Mouse (Mus musculus) skeletal muscle tissue, adult 2 months (tissue): ENCODE measurements around the gene Itga5.
A peak's percentile ranks its signal among the peaks of the same experiment; 100 is the strongest.

Experiments used
- DNase-seq: peaks from one replicate; pipeline ENCODE4 v3.0.0-alpha.2; 2012; ENCODE audit warnings: low read depth, low spot score

Gene Itga5

DNA sequence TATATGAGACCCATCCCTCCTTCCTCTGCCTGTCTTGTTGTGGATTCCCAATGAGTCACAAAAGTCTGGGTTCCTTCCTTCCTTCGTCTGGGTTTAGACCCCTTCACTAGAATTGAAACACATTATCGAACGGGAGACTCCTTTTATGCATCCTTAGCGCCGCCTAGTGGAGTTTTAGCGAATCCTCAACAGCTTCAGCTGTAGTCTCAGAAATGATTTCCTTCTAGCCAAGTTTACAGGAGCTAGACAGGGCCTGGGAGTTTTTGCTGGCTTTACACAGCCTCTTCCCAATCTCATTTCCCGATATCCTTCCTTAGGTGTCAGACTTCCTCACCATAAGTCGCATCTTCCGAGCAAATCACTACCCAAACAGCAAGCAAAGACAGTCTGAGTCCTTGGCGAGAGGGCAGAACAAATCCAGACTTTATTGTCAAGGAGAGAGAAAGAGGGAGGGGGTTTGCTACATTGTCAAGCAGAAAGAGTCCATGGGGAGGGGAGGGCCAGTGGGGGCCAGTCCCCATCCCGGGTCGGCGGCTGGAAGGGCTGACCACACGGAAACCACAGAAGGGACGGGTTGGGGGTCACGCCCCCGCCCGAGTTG, 53.0 kb downstream of the Itga5 start:
- no peak for DNase-seq

DNA sequence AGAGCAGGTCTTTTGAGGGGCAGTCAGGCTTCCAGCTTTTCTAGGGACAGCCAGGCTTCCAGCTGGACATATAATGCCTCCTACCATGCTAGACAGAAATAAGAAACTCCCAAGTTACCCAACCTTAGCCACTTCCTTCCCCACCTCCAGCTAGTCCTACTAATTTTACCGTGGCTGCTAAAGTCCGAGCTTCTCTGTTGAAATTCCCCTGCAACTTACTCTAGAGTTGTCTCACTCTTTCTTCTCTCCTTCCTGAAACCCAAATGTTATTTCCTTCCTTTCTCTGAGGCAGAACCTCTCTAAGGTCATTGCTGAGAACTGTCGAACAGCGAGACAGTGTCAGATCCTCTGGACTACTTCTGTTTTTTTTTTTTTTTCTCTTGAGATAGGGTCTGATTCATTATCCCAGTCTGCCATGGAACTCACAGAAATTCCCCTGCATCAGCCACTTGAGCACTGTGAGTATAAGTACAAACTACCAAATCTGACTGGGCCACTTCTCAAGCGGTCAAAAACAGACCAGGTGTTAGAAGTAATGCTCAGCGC, 56.1 kb downstream of the Itga5 start, which contains the start of gene Gpr84:
Gene Gpr84 (minus strand): TSS at position 248 of the 546 bp plus-strand sequence.
- no peak for DNase-seq

GRCm38 (mm10) chr15:103308876-103309580, 57.5 kb downstream of the Itga5 start:
- DNase-seq = no peak

DNA sequence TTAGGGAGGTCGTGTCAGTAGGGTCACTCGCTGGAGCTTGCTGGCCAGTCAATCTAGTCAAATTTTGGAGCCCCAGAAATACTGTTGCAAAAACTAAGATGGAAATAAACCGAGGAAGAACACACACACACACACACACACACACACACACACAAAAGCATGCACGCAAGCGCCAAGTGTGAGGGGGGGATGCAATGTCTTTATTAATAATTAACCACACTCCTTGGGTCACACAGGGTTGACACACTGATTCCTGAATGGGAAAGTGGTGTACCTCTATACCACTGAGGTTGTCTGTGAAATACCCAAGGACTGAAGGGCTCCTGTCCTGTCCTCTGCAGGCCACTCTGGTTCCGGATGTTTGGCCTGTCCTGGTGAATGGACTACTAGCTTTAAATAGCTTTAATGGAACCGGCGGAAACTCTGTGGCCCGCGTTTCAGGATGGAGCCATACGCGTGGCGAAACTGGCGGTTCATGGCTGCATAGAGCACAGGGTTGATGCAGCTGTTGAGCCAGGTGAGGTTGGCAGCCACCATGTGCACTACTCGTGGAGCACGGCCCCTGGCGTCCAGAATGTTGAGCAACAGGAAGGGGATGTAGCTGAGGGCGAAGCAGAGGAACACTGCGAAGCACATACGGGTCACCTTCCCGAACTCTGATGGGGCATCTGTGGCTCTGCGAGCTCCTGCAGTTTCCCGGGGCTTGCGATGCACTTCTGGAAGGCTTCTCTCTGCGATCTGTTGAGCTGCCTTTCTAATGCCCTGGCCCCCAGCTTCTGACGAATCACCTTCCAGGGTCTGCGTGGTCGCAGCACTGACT, 58.3 kb downstream of the Itga5 start:
- no peak for DNase-seq

DNA sequence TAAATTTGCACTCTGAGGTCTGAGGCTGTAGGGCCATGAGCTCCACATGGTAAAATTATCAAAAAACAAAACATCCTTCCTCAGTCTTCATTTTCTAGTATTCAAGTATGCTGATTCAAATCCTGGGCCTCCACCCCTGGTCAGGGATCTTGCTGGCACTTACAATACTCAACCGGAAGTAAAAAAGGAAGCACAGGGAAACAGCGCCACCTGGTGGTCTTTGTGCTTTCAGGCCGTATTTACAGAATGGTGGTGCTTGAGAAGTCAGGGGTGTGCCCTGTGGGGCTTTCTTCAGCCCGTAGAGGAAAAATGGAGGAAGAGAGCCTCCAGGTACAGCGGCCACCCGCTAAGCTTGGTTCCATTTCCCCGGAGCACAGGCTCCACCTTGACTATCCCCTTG, 59.4 kb downstream of the Itga5 start:
- peak; percentile 93 for DNase-seq

- no peak for DNase-seq
These were observed 60.5 kb downstream of the Itga5 start for GRCm38 (mm10) chr15:103305792-103306645.

DNA sequence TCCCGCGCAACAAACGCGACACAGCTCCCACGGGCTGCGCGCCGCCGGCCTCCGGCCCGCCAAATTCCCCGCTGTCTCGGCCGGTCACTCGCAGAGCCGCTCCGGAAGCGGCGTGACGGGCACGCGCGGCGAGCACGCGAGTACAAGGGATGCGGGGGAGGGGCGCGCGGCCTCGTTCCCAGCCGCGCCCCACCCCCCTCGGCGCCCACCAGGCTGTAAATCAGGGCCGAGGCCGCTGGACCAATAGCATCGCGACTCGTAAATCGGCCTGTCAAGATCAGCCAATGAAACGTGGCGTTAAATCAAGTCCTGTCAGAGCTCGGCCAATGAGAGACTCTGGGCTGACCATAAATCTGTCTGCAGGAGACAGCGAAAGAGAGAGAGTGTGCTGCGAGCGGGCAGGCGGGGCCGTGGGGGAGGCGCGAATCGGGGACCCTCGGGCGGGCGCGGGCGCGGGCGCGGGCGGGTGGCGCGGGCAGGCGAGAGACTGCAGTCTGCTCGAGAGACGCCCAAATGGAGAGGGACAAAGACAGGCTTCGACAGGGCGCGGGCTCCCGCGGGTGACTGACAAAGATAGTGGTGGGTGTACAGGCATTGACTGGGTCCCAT, 61.4 kb downstream of the Itga5 start:
- peak; percentile 98 for DNase-seq

GRCm38 (mm10) chr15:103304616-103304969, 62.0 kb downstream of the Itga5 start:
- DNase-seq = no peak

DNA sequence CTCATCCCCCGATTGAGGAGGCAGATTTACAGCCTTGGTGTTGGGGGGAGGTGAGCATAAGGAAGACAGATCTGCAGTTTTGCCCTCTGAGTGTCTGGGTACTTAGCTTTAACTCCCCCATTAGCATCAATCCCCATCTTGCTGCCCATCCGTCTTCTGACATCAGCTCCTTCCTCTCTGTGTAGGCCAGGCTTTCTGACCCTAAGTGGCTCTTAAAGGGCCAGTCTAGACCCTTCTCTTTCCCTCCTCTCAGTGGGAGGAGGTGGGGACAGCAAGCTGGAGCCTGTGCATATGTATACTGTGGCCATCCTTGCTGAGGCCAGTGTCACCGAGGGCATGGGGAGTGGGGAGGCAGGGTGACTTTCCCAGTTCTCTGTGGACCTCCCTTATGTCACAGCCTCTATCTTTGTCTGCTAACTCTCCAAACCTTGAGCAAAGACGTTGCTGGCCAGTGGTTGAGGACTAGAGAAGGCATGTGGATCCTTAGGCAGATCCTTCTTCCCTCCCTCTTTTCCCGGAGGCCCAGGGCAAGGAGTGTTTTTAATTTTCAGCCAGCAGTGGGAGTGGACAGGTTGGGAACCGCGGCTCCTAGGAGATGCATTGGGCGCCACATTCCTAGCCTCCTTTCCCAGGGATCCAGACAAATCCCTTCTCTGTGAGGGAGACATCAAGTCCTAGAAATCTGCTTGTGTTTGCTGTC, 62.5 kb downstream of the Itga5 start:
- no peak for DNase-seq

- no peak for DNase-seq
These were observed 64.1 kb downstream of the Itga5 start for GRCm38 (mm10) chr15:103302341-103303021.

GRCm38 (mm10) chr15:103301547-103302340, 64.8 kb downstream of the Itga5 start:
- no peak for DNase-seq

DNA sequence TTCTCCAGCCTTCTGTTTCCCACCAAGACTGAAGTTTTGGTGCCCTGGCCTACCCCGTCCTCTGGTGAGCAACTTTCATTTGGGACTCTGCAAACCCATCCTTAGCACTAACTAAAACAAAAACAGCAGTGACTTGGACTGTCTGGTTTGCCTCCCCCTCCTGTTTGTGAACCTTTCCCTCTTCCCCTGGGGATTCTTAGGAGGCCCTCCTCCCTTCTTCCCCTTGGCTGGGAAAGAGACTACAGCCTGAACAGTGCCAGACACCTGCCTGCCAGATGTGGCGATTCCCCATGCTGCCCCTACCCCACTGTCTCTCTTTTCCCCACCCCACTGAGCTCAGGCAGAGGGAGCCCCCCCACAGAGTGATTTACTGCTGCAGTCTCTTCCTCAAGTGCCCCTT, 65.5 kb downstream of the Itga5 start:
- DNase-seq = no peak

DNA sequence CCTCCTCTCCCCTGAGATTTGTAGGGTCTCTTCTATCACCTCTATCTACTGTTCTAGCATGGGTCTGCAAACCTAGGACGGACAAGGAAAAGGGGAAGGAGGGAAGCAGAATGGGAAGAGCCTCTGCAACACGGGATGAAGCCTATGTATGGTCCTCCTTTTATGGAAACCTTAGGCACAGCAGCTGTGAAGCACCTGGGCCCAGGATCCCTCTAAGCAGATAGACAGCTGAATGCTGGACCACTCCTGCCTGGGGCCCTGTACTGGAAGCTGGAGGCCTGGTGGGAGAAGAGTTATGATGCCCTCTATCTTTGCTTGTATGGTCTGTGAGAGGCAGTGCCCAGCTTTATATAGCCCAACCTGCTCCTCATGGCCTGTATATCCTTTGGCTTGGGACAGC, 66.0 kb downstream of the Itga5 start:
- DNase-seq = no peak

DNA sequence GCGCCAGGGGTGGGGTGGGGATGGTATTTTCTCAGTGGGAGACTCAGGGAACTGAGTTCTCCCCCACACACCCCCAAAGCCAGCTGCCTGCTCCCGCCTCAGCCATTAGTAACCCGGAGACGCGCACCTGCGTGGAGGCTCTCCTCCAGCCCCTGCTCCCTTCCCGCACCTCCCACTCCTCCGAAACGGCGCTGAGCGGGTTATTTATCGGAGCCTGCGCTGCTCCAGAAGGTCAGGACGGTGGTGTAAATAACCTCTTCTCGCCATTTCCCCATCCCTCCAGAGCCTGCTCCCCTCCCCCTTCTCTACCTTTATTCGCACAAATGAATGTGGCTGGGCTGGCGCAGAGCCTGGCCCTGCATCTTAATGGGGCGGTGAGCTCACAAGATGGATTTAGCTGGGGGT, 66.5 kb downstream of the Itga5 start:
- DNase-seq = no peak

DNA sequence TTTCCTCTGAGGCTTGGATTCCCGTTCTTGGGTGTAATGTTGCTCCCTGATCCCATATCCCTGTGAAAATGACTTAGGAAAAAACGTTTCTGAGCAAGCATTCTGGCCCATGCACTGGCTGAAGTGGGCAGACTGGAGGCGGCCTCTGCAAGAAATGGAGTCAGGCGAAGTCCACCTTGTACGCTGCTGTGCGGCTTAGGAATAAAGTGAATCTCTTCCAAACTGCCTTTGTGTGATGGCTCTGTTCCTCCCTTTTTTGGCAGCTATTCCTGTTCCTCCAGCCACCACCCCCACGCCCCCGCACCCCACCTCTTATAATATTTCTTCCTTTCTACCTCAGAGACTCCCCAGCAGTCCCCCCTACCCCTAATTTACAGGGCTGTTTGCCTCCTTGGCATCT, 66.9 kb downstream of the Itga5 start:
- DNase-seq = no peak

DNA sequence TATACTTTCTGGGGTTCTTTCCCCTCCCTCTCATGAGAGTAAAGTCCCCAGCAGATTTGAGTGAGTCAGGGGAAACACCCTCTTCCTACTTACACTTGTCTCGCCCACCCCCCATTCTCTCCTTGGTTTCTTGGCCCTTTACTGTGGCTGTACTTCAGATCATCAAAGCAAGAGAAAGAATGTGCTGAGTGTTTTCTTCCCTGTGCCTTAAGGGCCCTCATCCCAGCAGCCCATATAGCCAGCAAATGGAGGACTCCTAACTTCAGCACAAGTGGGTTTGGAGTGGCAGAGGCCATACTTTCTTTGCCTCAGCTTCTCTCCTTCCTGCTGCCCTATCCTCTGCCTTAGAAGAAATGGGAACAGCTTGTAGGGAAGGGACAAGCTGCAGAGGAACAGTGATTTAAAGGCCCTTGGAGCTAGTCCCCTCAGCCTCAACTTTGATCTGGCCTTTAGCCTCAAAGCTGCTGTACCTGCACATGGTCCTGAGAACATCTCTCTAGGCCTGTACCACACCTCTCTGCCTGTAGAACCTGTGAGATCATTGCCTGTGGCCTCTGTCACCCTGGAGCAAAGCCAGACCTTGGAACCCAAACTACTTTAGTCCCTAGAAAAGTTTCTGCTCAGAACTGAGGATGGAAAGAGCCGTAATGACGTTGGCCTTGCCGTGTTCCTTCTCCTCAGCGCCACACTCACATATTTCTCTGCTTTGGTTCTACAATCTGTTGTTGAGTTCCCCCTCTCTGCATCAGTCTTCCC, 67.5 kb downstream of the Itga5 start:
- no peak for DNase-seq

- DNase-seq = no peak
These were observed 68.5 kb downstream of the Itga5 start for GRCm38 (mm10) chr15:103298026-103298425.

DNA sequence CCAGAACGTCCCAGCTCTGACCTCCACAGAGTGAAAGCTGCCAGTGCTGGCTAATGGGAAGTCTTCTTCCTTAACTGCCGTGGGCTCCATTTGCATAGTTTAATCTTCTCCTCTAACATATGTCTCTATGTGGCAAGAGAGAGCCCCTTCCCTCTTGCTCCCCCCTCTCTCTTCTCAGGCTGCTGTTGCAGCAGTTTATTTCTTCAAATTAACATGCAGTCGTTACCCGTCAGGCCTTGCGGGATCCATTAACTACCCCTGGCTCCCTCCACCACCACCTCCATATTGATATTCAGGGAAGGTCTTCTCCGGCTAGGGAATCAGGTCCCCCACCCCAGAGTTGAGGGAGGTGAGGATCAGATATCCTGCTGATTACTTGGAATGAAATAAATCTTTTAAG, 69.2 kb downstream of the Itga5 start:
- no peak for DNase-seq
